Mouse (Mus musculus) MEL (cell line): ENCODE data around the gene Kncn. TPM values are rescaled to one million over a fixed set of nuclear protein-coding genes. Genes with fewer than 3 reads are reported as not detected.

Experiments used
- DNase-seq: peaks from one replicate; pipeline ENCODE4 v3.0.0; 2011; ENCODE audit warnings: low read depth, low spot score
- H3K27ac ChIP-seq: 2 replicates; pipeline ENCODE4 v1.5.1; 2012; ENCODE audit warnings: low read depth, mild to moderate bottlenecking, control low read depth, low read length, moderate library complexity; ENCODE audit not compliant: control insufficient read depth
- H3K27me3 ChIP-seq, 2 experiments: fragments of 150-350 bp in 1 of 2; sonication (generic) in 1 of 2; 2 replicates each; pipeline ENCODE4 v1.6.1; 2012; ENCODE audit warnings: low read length in 2 of 2, mild to moderate bottlenecking in 2 of 2, improper control_type of control experiment in 1 of 2, moderate library complexity in 1 of 2; ENCODE audit not compliant: insufficient read depth in 2 of 2, control insufficient read depth in 1 of 2
- H3K36me3 ChIP-seq, 2 experiments: 2 replicates each; pipeline ENCODE4 v1.6.1; 2012 to 2014; ENCODE audit warnings: low read length in 2 of 2, improper control_type of control experiment in 1 of 2, inconsistent platforms in 1 of 2, mild to moderate bottlenecking in 1 of 2; ENCODE audit not compliant: insufficient read depth in 2 of 2, control insufficient read depth in 1 of 2
- H3K4me1 ChIP-seq, 2 experiments: fragments of 150-350 bp in 1 of 2; sonication (generic) in 1 of 2; 2 replicates each; pipeline ENCODE4 v1.6.1; 2012; ENCODE audit warnings: low read length in 2 of 2, improper control_type of control experiment in 1 of 2, mild to moderate bottlenecking in 1 of 2; ENCODE audit not compliant: insufficient read depth in 2 of 2, control insufficient read depth in 1 of 2
- H3K4me3 ChIP-seq, 2 experiments: fragments of 150-350 bp in 1 of 2; sonication (generic) in 1 of 2; 2 replicates each; pipeline ENCODE4 v1.5.1; 2012; ENCODE audit warnings: low read depth in 2 of 2, low read length in 2 of 2, mild to moderate bottlenecking in 2 of 2, moderate library complexity in 2 of 2, control low read depth in 1 of 2, improper control_type of control experiment in 1 of 2; ENCODE audit not compliant: control insufficient read depth in 1 of 2, insufficient read depth in 1 of 2
- H3K79me2 ChIP-seq: 2 replicates; pipeline ENCODE4 v1.6.1; 2012; ENCODE audit warnings: mild to moderate bottlenecking, low read length, moderate library complexity; ENCODE audit not compliant: control insufficient read depth, poor library complexity, insufficient read depth
- H3K9ac ChIP-seq: 2 replicates; pipeline ENCODE4 v1.6.1; 2012; ENCODE audit warnings: low read depth, mild to moderate bottlenecking, control low read depth, low read length, moderate library complexity; ENCODE audit not compliant: control insufficient read depth, poor library complexity, severe bottlenecking
- H3K9me3 ChIP-seq: fragments of 150-350 bp; sonication (generic); replicated peaks from 2 replicates; pipeline ENCODE4 v1.6.1; 2012; ENCODE audit warnings: mild to moderate bottlenecking, low read length, improper control_type of control experiment, moderate library complexity; ENCODE audit not compliant: insufficient read depth
- BHLHE40 ChIP-seq: IDR thresholded peaks from 2 replicates; pipeline ENCODE4 v1.6.1; 2012; ENCODE audit warnings: low read depth, mild to moderate bottlenecking, inconsistent platforms, low read length, improper control_type of control experiment, borderline replicate concordance
- CTCF ChIP-seq, 3 experiments: IDR thresholded peaks in 2 of 3; conservative IDR thresholded peaks in 1 of 3; 2 replicates each; pipeline ENCODE4 v1.5.1; 2011 to 2012; ENCODE audit warnings: low read length in 3 of 3, low read depth in 2 of 3, mild to moderate bottlenecking in 2 of 3, improper control_type of control experiment in 1 of 3, inconsistent platforms in 1 of 3, mixed read lengths in 1 of 3, moderate library complexity in 1 of 3; ENCODE audit not compliant: control insufficient read depth in 1 of 3, insufficient read depth in 1 of 3, poor library complexity in 1 of 3, severe bottlenecking in 1 of 3
- EP300 ChIP-seq, 2 experiments: IDR thresholded peaks; 2 replicates each; pipeline ENCODE4 v1.6.1; 2011; ENCODE audit warnings: improper control_type of control experiment in 2 of 2, low read length in 2 of 2, low read depth in 1 of 2, mild to moderate bottlenecking in 1 of 2
- ETS1 ChIP-seq: IDR thresholded peaks from 2 replicates; pipeline ENCODE4 v1.6.1; 2012; ENCODE audit warnings: low read depth, mild to moderate bottlenecking, inconsistent platforms, low read length, improper control_type of control experiment, moderate library complexity
- GABPA ChIP-seq: IDR thresholded peaks from 2 replicates; pipeline ENCODE4 v1.6.1; 2012; ENCODE audit warnings: low read depth, mild to moderate bottlenecking, inconsistent platforms, low read length, improper control_type of control experiment, moderate library complexity
- GATA1 ChIP-seq: IDR thresholded peaks from 2 replicates; pipeline ENCODE4 v1.6.1; 2011; ENCODE audit warnings: low read depth, low read length, improper control_type of control experiment
- MAFK ChIP-seq: IDR thresholded peaks from 2 replicates; pipeline ENCODE4 v1.6.1; 2011; ENCODE audit warnings: low read depth, mild to moderate bottlenecking, low read length, improper control_type of control experiment, borderline replicate concordance
- MAX ChIP-seq: IDR thresholded peaks from 2 replicates; pipeline ENCODE4 v1.6.1; 2011; ENCODE audit warnings: low read length, improper control_type of control experiment
- MAZ ChIP-seq: IDR thresholded peaks from 2 replicates; pipeline ENCODE4 v1.6.1; 2012; ENCODE audit warnings: low read depth, mild to moderate bottlenecking, inconsistent platforms, low read length, improper control_type of control experiment
- MEF2A ChIP-seq: IDR thresholded peaks from 2 replicates; pipeline ENCODE4 v1.6.1; 2014; ENCODE audit warnings: low read depth, mild to moderate bottlenecking, inconsistent platforms, low read length, improper control_type of control experiment; ENCODE audit not compliant: poor library complexity, insufficient replicate concordance, severe bottlenecking; ENCODE audit errors: extremely low read depth
- MYB ChIP-seq: IDR thresholded peaks from 2 replicates; pipeline ENCODE4 v1.6.1; 2011; ENCODE audit warnings: mild to moderate bottlenecking, low read depth, low read length, improper control_type of control experiment
- NELFE ChIP-seq: IDR thresholded peaks from 2 replicates; pipeline ENCODE4 v1.6.1; 2011; ENCODE audit warnings: low read depth, low read length, improper control_type of control experiment
- NRF1 ChIP-seq: IDR thresholded peaks from 2 replicates; pipeline ENCODE4 v1.6.1; 2014; ENCODE audit warnings: low read depth, mild to moderate bottlenecking, inconsistent platforms, low read length, improper control_type of control experiment, moderate library complexity; ENCODE audit not compliant: poor library complexity, insufficient read depth, severe bottlenecking
- POLR2AphosphoS2 ChIP-seq: IDR thresholded peaks from 2 replicates; pipeline ENCODE4 v1.6.1; 2011; ENCODE audit warnings: low read length, improper control_type of control experiment
- SMC3 ChIP-seq: IDR thresholded peaks from 2 replicates; pipeline ENCODE4 v1.6.1; 2011; ENCODE audit warnings: low read depth, low read length, improper control_type of control experiment
- TBP ChIP-seq: IDR thresholded peaks from 2 replicates; pipeline ENCODE4 v1.8.0; 2011; ENCODE audit warnings: low read depth, low read length, improper control_type of control experiment
- UBTF ChIP-seq: IDR thresholded peaks from 2 replicates; pipeline ENCODE4 v1.6.1; 2012; ENCODE audit warnings: low read depth, mild to moderate bottlenecking, inconsistent platforms, low read length, improper control_type of control experiment, moderate library complexity, borderline replicate concordance; ENCODE audit not compliant: insufficient read depth
- USF2 ChIP-seq, 2 experiments: IDR thresholded peaks; 2 replicates each; pipeline ENCODE4 v1.6.1; 2011 to 2012; ENCODE audit warnings: improper control_type of control experiment in 2 of 2, low read length in 2 of 2, borderline replicate concordance in 1 of 2, inconsistent platforms in 1 of 2, low read depth in 1 of 2, mild to moderate bottlenecking in 1 of 2; ENCODE audit not compliant: insufficient read depth in 1 of 2
- ZC3H11A ChIP-seq: IDR thresholded peaks from 2 replicates; pipeline ENCODE4 v1.6.1; 2012; ENCODE audit warnings: low read depth, mild to moderate bottlenecking, inconsistent platforms, low read length, improper control_type of control experiment
- ZKSCAN1 ChIP-seq: IDR thresholded peaks from 2 replicates; pipeline ENCODE4 v1.6.1; 2012; ENCODE audit warnings: low read depth, mild to moderate bottlenecking, inconsistent platforms, low read length, improper control_type of control experiment, moderate library complexity
- polyA plus RNA-seq, 2 experiments: library from polyadenylated mRNA; stranded (reverse) in 1 of 2; unstranded in 1 of 2; fragments of >175 nt in 1 of 2; fragments of >200 nt in 1 of 2; gene quantifications; 2 replicates each; pipeline versions ENCODE4 v1.2.1 to v1.2.4; 2012; ENCODE audit warnings: low replicate concordance in 2 of 2, low read depth in 1 of 2; ENCODE audit not compliant: insufficient read length in 2 of 2, insufficient read depth in 1 of 2, missing spikeins in 1 of 2
- total RNA-seq: library from RNA; depleted of rRNA; stranded (reverse); fragments of 300-350 nt; gene quantifications from 2 replicates; pipeline ENCODE4 v1.2.3, GENCODE M21; 2012

The Kncn gene
- total and polyA plus RNA-seq, 3 experiments, result not detected

DNA sequence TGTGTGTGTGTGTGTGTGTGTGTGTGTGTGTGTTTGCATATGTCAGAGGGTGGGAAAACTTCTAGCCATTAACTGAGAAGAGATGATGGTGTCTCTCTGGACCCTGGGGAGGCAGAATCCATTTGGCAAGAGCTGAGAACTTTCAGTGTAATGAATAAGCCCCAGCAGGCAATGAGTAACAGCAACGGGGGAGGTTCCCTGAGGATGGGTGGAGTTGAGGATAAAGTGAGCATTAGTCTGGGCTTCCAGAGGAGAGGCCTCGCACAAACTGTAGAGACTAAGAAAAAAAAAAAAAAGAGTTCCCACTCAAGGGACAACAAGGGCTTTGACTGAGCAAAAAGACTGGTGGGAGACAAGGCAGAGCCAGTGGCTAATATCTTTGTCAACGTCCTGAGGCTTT lies 10.1 kb downstream of the Kncn start:
- Histone ChIP-seq H3K27me3 (peaks cover 0 to 5% of the 10 kb centered on the region in 2 experiments; a peak in 1 of 4 replicates), H3K4me1 (no peaks in the 10 kb centered on the region)
- TF ChIP-seq GABPA (no peak), MYB (no peak), EP300 (IDR thresholded peaks at IDR 0.05; ENCODE audit: low read depth in 1 of 2, low read length in 2 of 2) (no peak), POLR2AphosphoS2 (no peak), TBP (no peak), USF2 (IDR thresholded peaks at IDR 0.05; ENCODE audit: borderline replicate concordance in 1 of 2, insufficient read depth in 1 of 2, low read depth in 1 of 2, low read length in 2 of 2) (no peak), UBTF (no peak), NRF1 (no peak), BHLHE40 (no peak), MEF2A (no peak), MAX (no peak), ZC3H11A (no peak), GATA1 (no peak), MAZ (no peak), MAFK (no peak), NELFE (no peak), SMC3 (no peak), CTCF (IDR thresholded peaks at IDR 0.05 in 2 of 3, conservative IDR thresholded peaks at IDR 0.05 in 1 of 3; ENCODE audit: control insufficient read depth in 1 of 3, insufficient read depth in 1 of 3, low read depth in 2 of 3, low read length in 3 of 3, poor library complexity in 1 of 3, severe bottlenecking in 1 of 3) (no peak), ETS1 (no peak), ZKSCAN1 (no peak)
- TF ChIP-seq, all 39 proteins: peak for 0
- no peak for DNase-seq
- H3K9ac ChIP-seq, result no peak overlapping the region
- no peaks in the 10 kb centered on the region for H3K9me3 ChIP-seq
- H3K27ac ChIP-seq, result no peak overlapping the region
- no peak overlapping the region for H3K4me3 ChIP-seq
- no peaks in the 10 kb centered on the region for H3K36me3 ChIP-seq
- no peaks in the 10 kb centered on the region for H3K79me2 ChIP-seq
